Mouse (Mus musculus) adrenal gland, adult 8-10 months (tissue): Measurements from ENCODE around the gene Zfp169. TPM values are rescaled to one million over a fixed set of nuclear protein-coding genes. Genes with fewer than 3 reads are reported as not detected.

Source experiments
- DNase-seq: peaks from one replicate; pipeline ENCODE4 v3.0.0; 2022
- microRNA-seq, 2 experiments: library from miRNA; unstranded; fragments of <30 nt; microRNA quantifications; one replicate each; pipeline ENCODE4 v1.2.0; 2022
- total RNA-seq, 4 experiments: library from RNA; stranded (reverse); gene quantifications; 2 replicates each; pipeline ENCODE4 v1.2.4; 2022

The Zfp169 gene
- total RNA-seq, 4 experiments from 2014 or later = 11.3 to 13.7 (median 12.7) TPM

- DNase-seq = no peak
Observed at GRCm38 (mm10) chr13:48515861-48516260, 2.6 kb upstream of the Zfp169 start.

GRCm38 (mm10) chr13:48508661-48509060 is 4.6 kb downstream of the Zfp169 start:
- DNase-seq = no peak

- DNase-seq = no peak
Observed at GRCm38 (mm10) chr13:48502422-48502821, 10.8 kb downstream of the Zfp169 start.

- peak; percentile 12 for DNase-seq
Observed at GRCm38 (mm10) chr13:48498676-48499075, 14.6 kb downstream of the Zfp169 start.

GRCm38 (mm10) chr13:48497693-48498221 is 15.5 kb downstream of the Zfp169 start:
- DNase-seq = peak; percentile 20

- DNase-seq = no peak
Observed at GRCm38 (mm10) chr13:48493183-48493582, 20.1 kb downstream of the Zfp169 start.

GRCm38 (mm10) chr13:48490396-48491182 is 22.7 kb downstream of the Zfp169 start:
- no peak for DNase-seq

- DNase-seq = no peak
Observed at GRCm38 (mm10) chr13:48483606-48484005, 29.6 kb downstream of the Zfp169 start.

- no peak for DNase-seq
Observed at GRCm38 (mm10) chr13:48468656-48469180, 44.5 kb downstream of the Zfp169 start.

GRCm38 (mm10) chr13:48466186-48466585 is 47.1 kb downstream of the Zfp169 start:
- DNase-seq = no peak

- DNase-seq = peak; percentile 20
Observed at GRCm38 (mm10) chr13:48464170-48464569, 49.1 kb downstream of the Zfp169 start.

GRCm38 (mm10) chr13:48459280-48459679 is 54.0 kb downstream of the Zfp169 start:
- no peak for DNase-seq

- no peak for DNase-seq
Observed at GRCm38 (mm10) chr13:48448119-48448518, 65.1 kb downstream of the Zfp169 start.

- no peak for DNase-seq
Observed at GRCm38 (mm10) chr13:48443996-48444395, 69.3 kb downstream of the Zfp169 start.

GRCm38 (mm10) chr13:48438321-48438720 is 74.9 kb downstream of the Zfp169 start:
- no peak for DNase-seq

Small RNA genes lying within 50 kb of the gene (microRNA-seq; reads per million reads assigned to microRNA genes)
- 0 reads per million in 2 experiments for gene Gm24111
- gene Mirlet7a-1 = 271 to 441 reads per million in 2 experiments
- 32,080 to 51,317 reads per million in 2 experiments for gene Mirlet7d
- gene Mirlet7f-1 = 0 reads per million in 2 experiments

Other genes starting within 250 kb of the Zfp169 start
- not detected for gene A830005F24Rik, start 119 bp upstream of the Zfp169 start, total RNA-seq
- gene Ptpdc1, start 112.2 kb upstream of the Zfp169 start, total RNA-seq = 10 to 100 TPM in 2 of 4 experiments, 1 to 10 TPM in 2; 5.7 to 13.9 (median 10.4) TPM
- not detected for gene Barx1, start 149.5 kb upstream of the Zfp169 start, total RNA-seq